Mouse (Mus musculus) heart, embryonic 14.5 days (tissue): ENCODE results near the gene Abhd5. TPM values are rescaled to one million over a fixed set of nuclear protein-coding genes. Genes with fewer than 3 reads are reported as not detected.

Source experiments
- ATAC-seq: fragments of 200-750 bp; cut with Nextera tagmentation; 2 replicates; pipeline ENCODE4 v1.8.0; 2017; ENCODE audit warnings: low read depth, moderate TSS enrichment; ENCODE audit not compliant: insufficient number of reproducible peaks, insufficient read depth, low FRiP score
- H3K27ac ChIP-seq, 2 experiments: fragments of 200-500 bp in 1 of 2; fragments of 300-500 bp in 1 of 2; sonication (generic) in 1 of 2; replicated peaks in 1 of 2; 2 replicates each; pipeline ENCODE4 v1.5.1; 2012 to 2014; ENCODE audit warnings: low read depth in 2 of 2, low read length in 2 of 2, control low read depth in 1 of 2, mild to moderate bottlenecking in 1 of 2, mixed read lengths in 1 of 2; ENCODE audit not compliant: control insufficient read depth in 1 of 2, insufficient read depth in 1 of 2
- H3K27me3 ChIP-seq: fragments of 300-500 bp; sonication (generic); 2 replicates; pipeline ENCODE4 v1.6.1; 2014; ENCODE audit warnings: mild to moderate bottlenecking, low read length, control low read depth; ENCODE audit not compliant: control insufficient read depth, insufficient read depth
- H3K36me3 ChIP-seq: fragments of 300-500 bp; sonication (generic); 2 replicates; pipeline ENCODE4 v1.6.1; 2014; ENCODE audit warnings: mild to moderate bottlenecking, control low read depth, low read length, mixed read lengths; ENCODE audit not compliant: control insufficient read depth, insufficient read depth
- H3K4me1 ChIP-seq, 2 experiments: fragments of 200-500 bp in 1 of 2; fragments of 300-500 bp in 1 of 2; sonication (generic) in 1 of 2; 2 replicates each; pipeline ENCODE4 v1.6.1; 2012 to 2014; ENCODE audit warnings: low read length in 2 of 2, control low read depth in 1 of 2, mixed read lengths in 1 of 2; ENCODE audit not compliant: control insufficient read depth in 2 of 2, insufficient read depth in 2 of 2
- H3K4me2 ChIP-seq: fragments of 300-500 bp; sonication (generic); 2 replicates; pipeline ENCODE4 v1.6.1; 2014; ENCODE audit warnings: mild to moderate bottlenecking, low read length
- H3K4me3 ChIP-seq, 2 experiments: fragments of 200-500 bp in 1 of 2; fragments of 300-500 bp in 1 of 2; sonication (generic) in 1 of 2; 2 replicates each; pipeline ENCODE4 v1.5.1; 2012 to 2014; ENCODE audit warnings: low read length in 2 of 2, mild to moderate bottlenecking in 2 of 2, control low read depth in 1 of 2, low read depth in 1 of 2, moderate library complexity in 1 of 2; ENCODE audit not compliant: control insufficient read depth in 1 of 2, insufficient read depth in 1 of 2
- H3K9ac ChIP-seq: fragments of 300-500 bp; sonication (generic); 2 replicates; pipeline ENCODE4 v1.6.1; 2014; ENCODE audit warnings: mild to moderate bottlenecking, low read length
- H3K9me3 ChIP-seq: fragments of 300-500 bp; sonication (generic); 2 replicates; pipeline ENCODE4 v1.6.1; 2016; ENCODE audit warnings: low read length, control low read depth; ENCODE audit not compliant: control insufficient read depth
- WGBS: fragments of 180-500 bp; shearing (Covaris S2); extraction: QIAGEN DNeasy Blood & Tissue Kit; methylation state at CpG from one replicate; pipeline ENCODE4 v1.1.7; 2014; 5-methylcytosine and 5-hydroxymethylcytosine counted together
- polyA plus RNA-seq: library from polyadenylated mRNA; unstranded; fragments of >200 nt; fragmentation: Nextera tagmentation; extraction: Ambion mirVana; gene quantifications from 2 replicates; pipeline ENCODE4 v1.2.1, GENCODE M21; 2014

Abhd5 gene
- polyA plus RNA-seq, 1 experiment from 2014 or later: 21.6 TPM

DNA sequence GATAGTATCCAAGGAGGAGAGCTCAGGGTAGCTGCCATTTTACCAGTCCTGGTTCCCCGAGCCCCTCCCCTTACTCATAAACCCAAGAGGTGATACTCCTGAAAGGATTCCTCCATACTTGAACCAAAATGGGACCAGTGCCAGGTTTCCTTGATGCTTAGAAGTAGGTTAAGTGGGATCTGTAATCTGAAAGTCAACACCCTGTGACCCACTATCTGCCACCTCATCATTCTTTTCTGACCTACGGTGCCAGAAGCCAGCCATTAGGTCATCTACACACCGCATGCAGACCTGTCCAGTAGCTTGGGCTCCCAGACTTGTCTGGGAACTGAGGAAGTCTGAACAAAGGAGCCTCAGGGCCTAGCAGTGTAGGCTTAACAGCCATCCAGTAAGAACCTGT is 34.6 kb downstream of the Abhd5 start:
- H3K36me3 ChIP-seq: peaks cover 10% of the 10 kb centered on the region; the same call in 1 of the 2 replicates
- 46% methylated on average over 3 of the region's 3 CpGs for WGBS
- H3K4me1 ChIP-seq: 0 out of 4 replicates have a peak, but pooled peaks cover 0 to 6% of the 10 kb centered on the region in 2 experiments
- H3K9ac ChIP-seq: no peak overlapping the region
- H3K9me3 ChIP-seq: no peaks in the 10 kb centered on the region
- H3K27ac ChIP-seq: no peak overlapping the region
- no peaks in the 10 kb centered on the region for H3K27me3 ChIP-seq
- no peak overlapping the region for H3K4me2 ChIP-seq
- H3K4me3 ChIP-seq: no peak overlapping the region
- ATAC-seq: no peak

DNA sequence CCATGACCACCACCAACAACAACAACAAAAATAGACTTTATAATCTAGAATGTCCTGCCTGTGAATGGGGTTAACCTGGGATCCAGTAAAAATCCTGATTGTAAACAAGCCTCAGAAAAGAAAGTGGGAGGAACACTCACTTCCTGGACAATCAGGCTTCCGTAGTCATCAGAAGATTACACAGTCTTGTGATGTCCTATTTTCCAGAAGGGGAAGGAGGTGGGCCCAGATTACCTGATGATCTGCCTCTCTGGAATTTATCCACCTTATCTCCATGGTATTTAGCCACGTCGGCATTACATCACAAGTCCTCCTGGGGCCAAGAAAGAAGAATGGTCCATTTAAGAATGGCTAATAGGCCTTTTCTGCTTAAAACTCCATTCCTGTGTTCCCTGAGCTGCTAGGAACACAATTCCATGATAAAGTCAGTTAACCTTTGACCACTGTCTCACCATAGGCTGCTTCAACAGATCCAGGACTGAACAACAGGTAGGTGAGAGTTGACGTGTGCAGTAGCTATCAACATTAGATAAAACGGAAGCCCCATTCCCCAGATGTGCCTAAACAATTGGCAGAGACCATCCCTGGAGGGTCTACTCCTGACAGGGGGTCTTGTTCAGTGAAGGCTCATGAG is 38.0 kb downstream of the Abhd5 start:
- WGBS: 51% methylated on average over 5 of the region's 5 CpGs
- Histone ChIP-seq H3K27me3 (no peaks in the 10 kb centered on the region), H3K27ac (no peak overlapping the region), H3K4me2 (no peak overlapping the region), H3K4me3 (no peak overlapping the region), H3K9me3 (no peaks in the 10 kb centered on the region), H3K9ac (no peak overlapping the region), H3K36me3 (no peaks in the 10 kb centered on the region), H3K4me1 (0 out of 4 replicates have a peak, but pooled peaks cover 0 to 6% of the 10 kb centered on the region in 2 experiments)
- ATAC-seq: no peak

DNA sequence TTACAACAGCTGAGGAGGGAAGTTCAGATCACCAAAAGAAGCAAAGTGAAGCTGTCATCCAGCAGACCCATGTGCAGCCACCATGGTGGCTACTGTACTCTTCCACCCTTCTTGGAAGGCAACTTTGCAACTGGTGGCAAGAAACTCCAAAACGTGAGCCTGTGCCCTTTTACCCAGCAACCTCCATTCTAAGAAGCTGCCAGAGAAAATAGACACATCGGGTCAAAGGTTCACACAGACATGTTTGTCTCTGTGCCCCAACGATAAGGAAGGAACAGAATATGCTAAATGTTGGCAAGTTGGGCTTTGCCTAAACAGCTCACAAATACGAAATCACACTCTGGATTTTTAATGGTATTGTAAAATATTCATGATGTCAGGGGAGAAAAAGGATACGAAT is 44.4 kb downstream of the Abhd5 start:
- no peaks in the 10 kb centered on the region for H3K9me3 ChIP-seq
- H3K4me3 ChIP-seq: no peak overlapping the region
- no peak overlapping the region for H3K9ac ChIP-seq
- 75% methylated on average over 5 of the region's 5 CpGs for WGBS
- no peaks in the 10 kb centered on the region for H3K27me3 ChIP-seq
- ATAC-seq: no peak
- H3K27ac ChIP-seq: no peak overlapping the region
- H3K4me1 ChIP-seq: no peaks in the 10 kb centered on the region
- H3K4me2 ChIP-seq: no peak overlapping the region
- no peaks in the 10 kb centered on the region for H3K36me3 ChIP-seq

DNA sequence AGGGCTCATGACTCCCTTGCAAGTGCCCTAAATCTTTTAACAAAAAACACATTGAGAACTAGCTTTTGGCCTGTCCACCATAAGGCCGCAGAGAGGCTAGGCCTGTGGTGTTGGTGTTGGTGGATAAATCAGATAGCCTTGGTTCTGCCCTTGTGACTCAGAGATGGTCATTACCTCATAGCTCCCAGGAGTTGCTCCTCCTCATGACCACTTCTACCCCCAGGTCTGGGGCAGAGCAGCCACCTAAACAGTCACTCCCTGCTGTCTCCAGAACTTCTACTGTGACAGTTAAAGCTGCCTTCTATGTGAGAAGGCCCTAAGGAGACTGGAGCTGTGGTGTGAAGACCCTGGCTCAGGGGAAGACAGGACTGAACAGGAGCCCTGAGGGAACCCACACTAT is 45.7 kb downstream of the Abhd5 start:
- Histone ChIP-seq H3K4me1 (no peaks in the 10 kb centered on the region), H3K4me2 (no peak overlapping the region), H3K9me3 (no peaks in the 10 kb centered on the region), H3K27me3 (no peaks in the 10 kb centered on the region), H3K4me3 (no peak overlapping the region), H3K36me3 (no peaks in the 10 kb centered on the region), H3K27ac (no peak overlapping the region), H3K9ac (no peak overlapping the region)
- 76% methylated on average over 1 of the region's 1 CpGs for WGBS
- ATAC-seq: no peak

DNA sequence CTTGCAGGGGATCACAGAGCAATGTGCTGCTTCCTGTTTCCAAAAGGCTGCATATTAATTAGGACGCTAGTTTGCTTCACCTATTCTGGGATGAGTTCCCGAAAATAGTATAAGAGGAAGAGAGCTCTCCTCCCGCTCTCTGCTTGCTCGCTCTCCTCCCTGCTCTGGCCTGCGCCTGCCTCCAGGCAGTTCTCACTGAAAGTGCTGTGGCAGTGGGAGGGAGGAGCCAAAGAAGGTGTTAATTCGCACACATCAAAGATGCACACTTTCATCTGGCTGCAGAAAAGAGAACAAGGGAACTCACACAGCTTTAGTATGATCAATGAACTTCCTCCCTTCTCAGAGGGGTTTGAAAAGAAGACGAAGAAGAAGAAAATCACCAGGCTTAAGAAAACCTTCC is 47.3 kb downstream of the Abhd5 start:
- Histone ChIP-seq H3K9ac (no peak overlapping the region), H3K27me3 (no peaks in the 10 kb centered on the region), H3K4me2 (no peak overlapping the region), H3K4me3 (no peak overlapping the region), H3K36me3 (no peaks in the 10 kb centered on the region), H3K27ac (no peak overlapping the region), H3K4me1 (no peaks in the 10 kb centered on the region), H3K9me3 (no peaks in the 10 kb centered on the region)
- WGBS: 38% methylated on average over 7 of the region's 7 CpGs
- ATAC-seq: no peak

DNA sequence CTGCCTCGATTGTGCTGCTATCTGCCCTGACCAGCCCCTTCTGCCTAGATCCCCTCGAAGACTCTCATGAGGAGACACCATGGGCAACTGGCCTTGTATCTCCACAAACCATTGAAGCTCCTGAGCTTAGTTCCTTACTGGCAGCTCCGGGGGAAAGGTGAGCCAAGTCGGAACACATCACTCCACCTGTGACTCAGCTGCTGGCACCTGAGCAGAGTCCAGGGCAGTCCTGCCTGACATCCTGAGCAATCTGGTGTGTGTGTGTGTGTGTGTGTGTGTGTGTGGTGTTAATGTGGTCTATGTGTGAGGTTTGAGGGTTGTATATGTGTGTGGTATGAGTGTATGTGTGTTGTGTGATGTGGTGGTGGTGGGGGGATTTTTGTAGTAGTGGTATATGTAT is 49.8 kb downstream of the Abhd5 start:
- Histone ChIP-seq H3K27me3 (no peaks in the 10 kb centered on the region), H3K9ac (no peak overlapping the region), H3K4me2 (no peak overlapping the region), H3K36me3 (no peaks in the 10 kb centered on the region), H3K27ac (no peak overlapping the region), H3K4me1 (no peaks in the 10 kb centered on the region), H3K9me3 (no peaks in the 10 kb centered on the region), H3K4me3 (no peak overlapping the region)
- no peak for ATAC-seq
- 78% methylated on average over 4 of the region's 4 CpGs for WGBS

DNA sequence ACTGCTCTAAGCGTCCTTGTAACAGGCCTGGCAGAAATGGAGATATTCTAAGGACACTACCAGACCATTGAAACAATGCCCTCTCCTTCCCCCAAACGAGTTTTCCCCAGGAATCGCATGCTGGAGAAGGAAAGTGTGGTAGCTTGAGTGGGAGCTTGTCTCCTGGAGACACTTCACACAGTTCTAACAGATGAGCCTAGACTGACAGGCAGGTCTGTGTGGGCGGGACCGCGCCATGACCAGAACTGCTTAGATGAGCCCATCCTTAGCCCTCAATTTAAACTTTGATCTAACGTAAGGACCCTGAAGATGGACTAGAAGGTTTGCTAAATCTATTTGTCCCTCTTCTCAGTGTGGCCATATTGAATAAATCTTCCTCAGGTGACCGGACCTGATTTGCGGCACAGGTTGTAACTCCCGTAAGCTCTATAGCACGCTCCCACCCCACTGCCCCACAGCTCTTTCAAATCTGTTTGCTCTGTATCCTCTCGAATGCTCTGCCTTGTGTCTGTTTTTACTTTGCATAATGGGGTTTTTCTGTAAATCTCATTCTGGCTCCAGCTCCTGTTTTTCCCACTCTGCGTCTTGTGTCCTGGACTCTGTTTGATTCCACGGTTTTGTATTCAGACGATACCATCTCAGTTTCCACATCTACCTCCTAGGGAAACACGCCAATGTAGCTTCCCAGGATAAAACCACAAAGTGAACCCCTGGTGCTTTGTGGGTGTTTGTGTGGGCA is 59.2 kb downstream of the Abhd5 start:
- Histone ChIP-seq H3K9me3 (no peaks in the 10 kb centered on the region), H3K36me3 (no peaks in the 10 kb centered on the region), H3K27ac (no peak overlapping the region), H3K4me2 (no peak overlapping the region), H3K9ac (no peak overlapping the region), H3K4me3 (no peak overlapping the region), H3K27me3 (no peaks in the 10 kb centered on the region), H3K4me1 (no peaks in the 10 kb centered on the region)
- WGBS: 87% methylated on average over 16 of the region's 16 CpGs
- no peak for ATAC-seq
